Comparison of ENCODE assay signal across 8 mouse cellular contexts in the genomic region with DNA sequence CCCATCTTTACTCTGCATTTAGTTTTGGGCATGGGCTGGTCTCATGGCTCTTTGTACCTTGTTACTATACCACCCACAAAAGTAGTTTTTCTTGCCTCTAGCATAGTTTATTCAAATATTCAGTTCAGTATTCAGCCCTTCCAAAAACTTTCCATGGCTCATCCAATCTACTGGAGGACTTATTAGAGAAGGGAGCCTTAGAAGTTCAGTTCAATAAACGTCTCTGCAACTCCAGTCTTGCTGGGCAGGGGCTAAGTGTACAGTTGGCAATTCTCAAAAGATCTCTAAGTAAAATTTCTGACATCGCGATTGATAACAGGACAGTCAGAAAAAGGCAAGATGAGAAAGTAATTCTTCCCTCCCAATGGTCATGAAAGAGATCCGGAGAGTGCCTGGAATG. TPM values are rescaled to one million over a fixed set of nuclear protein-coding genes. Genes with fewer than 3 reads are reported as not detected.
DNase-seq lines count a peak whose midpoint lies in the region; ATAC-seq lines count a peak whose summit lies in the region.

No protein-coding gene starts in this region.

- H3K9ac ChIP-seq in kidney, embryonic 15.5 days = peak overlapping the region; percentile 29; the same call in 1 of the 2 replicates
- H3K9ac ChIP-seq in embryonic facial prominence, embryonic 12.5 days = no peak overlapping the region
- H3K9ac ChIP-seq in hindbrain, embryonic 15.5 days = no peak overlapping the region
- no peak overlapping the region for H3K9ac ChIP-seq in midbrain, embryonic 14.5 days (replicated peaks; ENCODE audit: low read length)

- WGBS in kidney, embryonic 15.5 days = under 1% methylated on average over 4 of the region's 4 CpGs
- 0% methylated on average over 4 of the region's 4 CpGs for WGBS in embryonic facial prominence, embryonic 12.5 days
- WGBS in hindbrain, embryonic 15.5 days = 5% methylated on average over 4 of the region's 4 CpGs
- WGBS in midbrain, embryonic 14.5 days = 1% methylated on average over 4 of the region's 4 CpGs

- no peak for ATAC-seq in kidney, embryonic 15.5 days (replicated peaks; ENCODE audit: low FRiP score)
- ATAC-seq in embryonic facial prominence, embryonic 12.5 days (ENCODE audit: insufficient number of reproducible peaks, insufficient read depth, low FRiP score, low TSS enrichment) = no peak
- no peak for ATAC-seq in hindbrain, embryonic 15.5 days (ENCODE audit: low FRiP score, low read depth)
- no peak for ATAC-seq in midbrain, embryonic 14.5 days (ENCODE audit: low FRiP score, low TSS enrichment)

- no peaks in the 10 kb centered on the region for H3K9me3 ChIP-seq in kidney, embryonic 15.5 days (replicated peaks)
- H3K9me3 ChIP-seq in embryonic facial prominence, embryonic 12.5 days = no peaks in the 10 kb centered on the region
- H3K9me3 ChIP-seq in hindbrain, embryonic 15.5 days = no peaks in the 10 kb centered on the region
- H3K9me3 ChIP-seq in midbrain, embryonic 14.5 days (ENCODE audit: control insufficient read depth, low read length) = no peaks in the 10 kb centered on the region

- H3K4me3 ChIP-seq in kidney, embryonic 15.5 days (replicated peaks) = peak overlapping the region; percentile 44
- H3K4me3 ChIP-seq in embryonic facial prominence, embryonic 12.5 days = peak overlapping the region; percentile 39
- peak overlapping the region; percentile 30 for H3K4me3 ChIP-seq in hindbrain, embryonic 15.5 days
- peak overlapping the region; percentile 24 for H3K4me3 ChIP-seq in midbrain, embryonic 14.5 days (replicated peaks; ENCODE audit: low read depth, low read length)

- no peak overlapping the region for H3K27ac ChIP-seq in kidney, embryonic 15.5 days
- no peak overlapping the region for H3K27ac ChIP-seq in embryonic facial prominence, embryonic 12.5 days
- no peak overlapping the region for H3K27ac ChIP-seq in hindbrain, embryonic 15.5 days (replicated peaks)
- no peak overlapping the region for H3K27ac ChIP-seq in midbrain, embryonic 14.5 days (replicated peaks; ENCODE audit: low read depth, low read length)

- H3K4me2 ChIP-seq in kidney, embryonic 15.5 days = peak overlapping the region; percentile 78
- peak overlapping the region; percentile 76 for H3K4me2 ChIP-seq in embryonic facial prominence, embryonic 12.5 days (replicated peaks)
- peak overlapping the region; percentile 54 for H3K4me2 ChIP-seq in hindbrain, embryonic 15.5 days
- peak overlapping the region; percentile 53 for H3K4me2 ChIP-seq in midbrain, embryonic 14.5 days (ENCODE audit: low read length)

- H3K27me3 ChIP-seq in kidney, embryonic 15.5 days = peaks cover 33% of the 10 kb centered on the region
- peaks cover 20% of the 10 kb centered on the region for H3K27me3 ChIP-seq in embryonic facial prominence, embryonic 12.5 days
- H3K27me3 ChIP-seq in hindbrain, embryonic 15.5 days = peaks cover 44% of the 10 kb centered on the region
- peaks cover 54% of the 10 kb centered on the region for H3K27me3 ChIP-seq in midbrain, embryonic 14.5 days (ENCODE audit: control insufficient read depth, insufficient read depth, low read length)

- H3K36me3 ChIP-seq in kidney, embryonic 15.5 days = peaks cover 20% of the 10 kb centered on the region
- H3K36me3 ChIP-seq in embryonic facial prominence, embryonic 12.5 days = peaks cover 11% of the 10 kb centered on the region
- H3K36me3 ChIP-seq in hindbrain, embryonic 15.5 days = peaks cover 15% of the 10 kb centered on the region
- peaks cover 25% of the 10 kb centered on the region for H3K36me3 ChIP-seq in midbrain, embryonic 14.5 days (ENCODE audit: control insufficient read depth, insufficient read depth, low read length)

- no peak for DNase-seq in kidney, postnatal 25 days
- no peak for DNase-seq in midbrain, embryonic 14.5 days
- DNase-seq in right cerebral cortex, postnatal 10 days (ENCODE audit: low spot score in 2 of 2) = no peak
- DNase-seq in urinary bladder, adult 2 months (ENCODE audit: low spot score) = no peak
- DNase-seq in layer of hippocampus, postnatal 14 days (ENCODE audit: low spot score in 2 of 2) = no peak

- H3K4me1 ChIP-seq in kidney, embryonic 15.5 days = peaks cover 29% of the 10 kb centered on the region
- peaks cover 23% of the 10 kb centered on the region for H3K4me1 ChIP-seq in embryonic facial prominence, embryonic 12.5 days
- peaks cover 33% of the 10 kb centered on the region for H3K4me1 ChIP-seq in hindbrain, embryonic 15.5 days (replicated peaks)
- H3K4me1 ChIP-seq in midbrain, embryonic 14.5 days (ENCODE audit: control insufficient read depth, insufficient read depth, low read length) = peaks cover 26% of the 10 kb centered on the region

RNA-seq across cellular contexts. Expression of a gene that starts 3.7 kb away (rescaled TPM):
- 29.0 and 35.9 TPM in 2 replicates for polyA plus RNA-seq in kidney, embryonic 15.5 days (2015; fragmentation: Nextera tagmentation; extraction: Ambion mirVana)
- polyA plus RNA-seq in embryonic facial prominence, embryonic 12.5 days (2016; fragmentation: Nextera tagmentation; extraction: Ambion mirVana) = 32.3 and 34.3 TPM in 2 replicates
- polyA plus RNA-seq in hindbrain, embryonic 15.5 days (2015; fragmentation: Nextera tagmentation; extraction: Ambion mirVana) = 17.8 and 21.1 TPM in 2 replicates
- 34.1 and 43.6 TPM in 2 replicates for polyA plus RNA-seq in midbrain, embryonic 14.5 days (2014; fragmentation: Nextera tagmentation; extraction: Ambion mirVana)
- 25.3 TPM in 2 replicates for polyA plus RNA-seq in urinary bladder, adult 2 months (2012; rRNA removed)
- total RNA-seq in layer of hippocampus, postnatal 14 days (2021) = 10 to 100 TPM; 40.8 to 51.9 TPM

RNA-seq across cellular contexts. Expression of a gene that starts 8.3 kb away (rescaled TPM):
- 205 and 229 TPM in 2 replicates for polyA plus RNA-seq in kidney, embryonic 15.5 days (2015; fragmentation: Nextera tagmentation; extraction: Ambion mirVana)
- polyA plus RNA-seq in embryonic facial prominence, embryonic 12.5 days (2016; fragmentation: Nextera tagmentation; extraction: Ambion mirVana) = 206 and 207 TPM in 2 replicates
- polyA plus RNA-seq in hindbrain, embryonic 15.5 days (2015; fragmentation: Nextera tagmentation; extraction: Ambion mirVana) = 174 and 175 TPM in 2 replicates
- 202 and 219 TPM in 2 replicates for polyA plus RNA-seq in midbrain, embryonic 14.5 days (2014; fragmentation: Nextera tagmentation; extraction: Ambion mirVana)
- 115 and 131 TPM in 2 replicates for polyA plus RNA-seq in urinary bladder, adult 2 months (2012; rRNA removed)
- 100 to 1,000 TPM; 116 to 117 TPM for total RNA-seq in layer of hippocampus, postnatal 14 days (2021)

RNA-seq across cellular contexts. Expression of a gene that starts 13.3 kb away (rescaled TPM):
- 0.26 TPM in 1 of 2 replicates, not detected in the other for polyA plus RNA-seq in kidney, embryonic 15.5 days (2015; fragmentation: Nextera tagmentation; extraction: Ambion mirVana)
- 0.13 TPM in 1 of 2 replicates, not detected in the other for polyA plus RNA-seq in embryonic facial prominence, embryonic 12.5 days (2016; fragmentation: Nextera tagmentation; extraction: Ambion mirVana)
- 0.06 and 0.21 TPM in 2 replicates for polyA plus RNA-seq in hindbrain, embryonic 15.5 days (2015; fragmentation: Nextera tagmentation; extraction: Ambion mirVana)
- polyA plus RNA-seq in midbrain, embryonic 14.5 days (2014; fragmentation: Nextera tagmentation; extraction: Ambion mirVana) = 0.20 and 0.25 TPM in 2 replicates
- polyA plus RNA-seq in urinary bladder, adult 2 months (2012; rRNA removed) = 0.32 and 0.34 TPM in 2 replicates
- 1 to 10 TPM; 1.8 to 1.9 TPM for total RNA-seq in layer of hippocampus, postnatal 14 days (2021)
